Mouse (Mus musculus): ENCODE measurements around the gene Ppp2r1a. TPM values are rescaled to one million over a fixed set of nuclear protein-coding genes. Genes with fewer than 3 reads are reported as not detected.

Ppp2r1a gene
- 664 and 692 TPM in 2 replicates for polyA plus RNA-seq (2015; fragmentation: Nextera tagmentation; extraction: Ambion mirVana)

DNA sequence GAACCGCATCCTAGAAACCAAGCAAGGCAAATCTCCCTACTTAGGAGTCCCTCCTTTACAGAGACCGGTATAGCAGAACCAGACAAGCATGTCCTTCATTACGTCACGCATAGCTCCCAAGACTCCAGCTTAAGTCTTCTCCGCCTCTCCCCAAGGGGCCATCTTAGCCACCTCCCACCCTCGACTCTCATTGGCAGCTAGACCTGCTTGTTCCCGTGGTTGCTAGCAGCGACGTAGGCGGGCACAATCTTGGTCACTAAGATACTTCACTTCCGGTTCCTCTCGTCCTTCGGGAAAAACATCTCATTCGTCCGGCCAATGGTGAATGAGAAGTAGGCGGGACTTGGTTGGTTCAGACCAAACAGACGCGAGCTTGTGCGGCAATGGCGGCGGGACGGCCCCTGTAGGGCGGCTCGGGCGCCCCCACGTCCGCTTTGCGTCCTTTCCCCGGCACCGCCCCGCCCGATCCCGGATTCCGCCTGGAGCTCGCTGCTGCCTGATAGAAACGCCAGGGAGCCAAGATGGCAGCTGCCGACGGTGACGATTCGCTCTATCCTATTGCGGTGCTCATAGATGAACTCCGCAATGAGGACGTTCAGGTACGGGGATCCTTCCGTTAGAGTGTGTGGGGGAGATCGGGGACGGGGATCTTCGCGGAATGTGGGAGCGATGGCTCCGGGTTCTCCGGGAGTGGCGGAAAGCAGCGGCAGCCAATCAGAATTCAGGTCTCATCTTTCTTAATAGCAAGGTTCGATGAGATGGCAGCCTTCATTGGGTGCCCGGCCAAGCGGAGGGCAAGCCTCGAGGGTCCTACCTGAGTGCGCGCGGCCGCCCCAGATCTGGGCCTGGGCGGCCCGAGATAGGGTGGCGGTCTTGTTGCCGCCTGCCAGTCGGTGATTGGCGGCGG is at the start of gene Ppp2r1a:
TSS of gene Ppp2r1a (plus strand) at position 327 of the 907 bp plus-strand sequence.
- Histone ChIP-seq H3K4me2 (peak within 1 kb of the TSS; percentile 87), H3K9ac (peak within 1 kb of the TSS; percentile 83), H3K36me3 (no peaks in the 10 kb centered on the region), H3K4me3 (peak within 1 kb of the TSS; percentile 65), H3K27ac (replicated peaks) (peak within 1 kb of the TSS; percentile 97), H3K9me3 (no peaks in the 10 kb centered on the region), H3K27me3 (no peaks in the 10 kb centered on the region), H3K4me1 (replicated peaks) (peaks cover 49% of the 10 kb centered on the region)
- WGBS: under 1% methylated on average over 69 of the region's 69 CpGs
- peak; percentile 98 for ATAC-seq (ENCODE audit: low read depth)

DNA sequence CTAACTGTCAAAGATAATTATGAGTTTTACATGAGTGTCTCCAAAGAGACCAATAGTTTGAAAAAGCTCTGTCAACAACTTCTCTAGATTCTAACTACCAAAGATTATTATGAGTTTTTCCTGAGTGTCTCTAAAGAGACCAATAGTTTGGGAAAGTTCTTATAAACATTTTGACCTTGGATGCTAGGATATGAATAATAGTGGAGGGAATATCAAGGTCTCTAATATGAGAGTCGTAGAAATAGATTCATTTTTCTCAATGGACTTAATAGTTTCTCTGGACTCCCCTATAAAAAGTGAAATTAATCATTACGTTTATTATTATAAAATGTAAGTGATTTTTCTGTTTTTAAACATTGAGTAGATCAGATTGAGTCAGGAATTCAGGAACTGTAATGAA is 40.1 kb upstream of the Ppp2r1a start, which contains the start of gene Vmn1r231:
TSS of gene Vmn1r231 (minus strand) at position 101 of the 400 bp plus-strand sequence.
- H3K9ac ChIP-seq: no peak within 1 kb of the TSS
- H3K27me3 ChIP-seq: no peaks in the 10 kb centered on the region
- H3K4me3 ChIP-seq: no peak within 1 kb of the TSS
- no peaks in the 10 kb centered on the region for H3K36me3 ChIP-seq
- WGBS: 71% methylated on average over 2 of the region's 2 CpGs
- H3K4me1 ChIP-seq (replicated peaks): no peaks in the 10 kb centered on the region
- peaks cover 4% of the 10 kb centered on the region; the same call in 1 of the 2 replicates for H3K9me3 ChIP-seq
- no peak for ATAC-seq (ENCODE audit: low read depth)
- no peak within 1 kb of the TSS for H3K4me2 ChIP-seq
- H3K27ac ChIP-seq (replicated peaks): no peak within 1 kb of the TSS

- Histone ChIP-seq H3K4me3 (no peak within 1 kb of the TSS), H3K9me3 (no peaks in the 10 kb centered on the region), H3K27me3 (no peaks in the 10 kb centered on the region), H3K36me3 (no peaks in the 10 kb centered on the region), H3K27ac (replicated peaks) (no peak within 1 kb of the TSS), H3K4me2 (no peak within 1 kb of the TSS), H3K9ac (no peak within 1 kb of the TSS), H3K4me1 (replicated peaks) (no peaks in the 10 kb centered on the region)
- WGBS: 55% methylated on average over 1 of the region's 1 CpGs
- ATAC-seq (ENCODE audit: low read depth): no peak
Measured at GRCm38 (mm10) chr17:20919614-20920013, 25.5 kb upstream of the Ppp2r1a start, which contains the start of gene Vmn1r232. TSS of gene Vmn1r232 (minus strand) at chr17:20919714.

DNA sequence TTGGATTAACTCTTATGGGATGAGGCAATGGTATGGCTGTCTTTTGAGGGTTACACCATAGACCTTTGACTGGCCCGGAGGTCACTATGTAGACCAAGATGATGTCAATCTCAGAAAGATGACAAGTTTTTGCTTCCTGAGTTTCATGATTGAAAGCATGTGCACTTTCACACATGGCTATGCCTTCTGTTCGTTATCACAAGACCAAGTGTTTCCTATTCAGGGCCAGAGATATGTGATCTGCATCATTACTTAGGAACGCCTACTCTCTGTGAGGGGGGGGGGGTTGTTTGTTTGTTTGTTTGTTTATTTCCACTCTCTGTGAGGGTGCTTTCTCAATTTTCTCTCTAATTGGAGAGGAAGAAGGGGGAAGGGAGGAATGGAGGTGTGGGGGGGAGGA is 885 bp upstream of the Ppp2r1a start:
- ATAC-seq (ENCODE audit: low read depth): peak; percentile 3
- Histone ChIP-seq H3K27me3 (no peaks in the 10 kb centered on the region), H3K9ac (peak overlapping the region; percentile 72), H3K4me3 (peak overlapping the region; percentile 65), H3K36me3 (no peaks in the 10 kb centered on the region), H3K9me3 (no peaks in the 10 kb centered on the region), H3K4me2 (peak overlapping the region; percentile 64), H3K4me1 (replicated peaks) (peaks cover 39% of the 10 kb centered on the region), H3K27ac (replicated peaks) (peak overlapping the region; percentile 95)
- 46% methylated on average over 3 of the region's 3 CpGs for WGBS

DNA sequence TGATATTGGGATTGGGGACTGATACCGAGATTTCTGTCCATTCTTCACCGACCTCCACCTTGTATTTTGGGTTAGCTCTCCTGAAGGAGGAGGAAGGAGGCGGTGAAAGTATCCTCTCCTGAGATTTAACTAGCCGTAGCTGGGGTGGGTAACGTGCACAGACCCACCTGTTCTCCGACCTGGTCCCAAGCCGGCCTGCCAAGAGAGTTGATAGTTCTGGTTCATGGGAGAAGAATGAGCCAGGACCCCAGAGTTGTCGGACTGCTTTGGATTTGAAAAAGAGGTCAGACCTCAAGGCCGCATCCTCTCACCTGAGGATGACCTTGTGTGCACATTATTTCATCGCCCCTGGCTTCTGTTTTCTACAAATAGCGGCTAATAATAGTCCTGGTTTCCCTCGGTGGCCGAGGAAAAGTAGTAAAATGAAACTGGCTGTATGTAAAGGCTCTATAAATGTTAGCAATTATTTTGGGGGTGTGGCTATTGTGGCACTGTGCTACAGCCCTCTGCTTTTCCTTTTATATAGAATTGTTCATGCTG is 985 bp downstream of the Ppp2r1a start:
- H3K27me3 ChIP-seq: no peaks in the 10 kb centered on the region
- 0 out of 2 replicates have a peak, but pooled peaks have one; percentile 1 for ATAC-seq (ENCODE audit: low read depth)
- 1% methylated on average over 13 of the region's 13 CpGs for WGBS

GRCm38 (mm10) chr17:20946636-20947035 is 1.5 kb downstream of the Ppp2r1a start:
- Histone ChIP-seq H3K9me3 (no peaks in the 10 kb centered on the region), H3K27me3 (no peaks in the 10 kb centered on the region), H3K27ac (replicated peaks) (peak overlapping the region; percentile 97), H3K4me2 (peak overlapping the region; percentile 87), H3K4me3 (peak overlapping the region; percentile 65), H3K9ac (peak overlapping the region; percentile 83), H3K36me3 (peaks cover 4% of the 10 kb centered on the region), H3K4me1 (replicated peaks) (peaks cover 50% of the 10 kb centered on the region)
- no peak for ATAC-seq (ENCODE audit: low read depth)

More for the DNA sequence above, 985 bp downstream of the Ppp2r1a start:
- peaks cover 50% of the 10 kb centered on the region for H3K4me1 ChIP-seq (replicated peaks)
- peaks cover under 1% of the 10 kb centered on the region; the same call in 1 of the 2 replicates for H3K36me3 ChIP-seq
- no peaks in the 10 kb centered on the region for H3K9me3 ChIP-seq
- peak overlapping the region; percentile 87 for H3K4me2 ChIP-seq
- H3K4me3 ChIP-seq: peak overlapping the region; percentile 65
- H3K27ac ChIP-seq (replicated peaks): peak overlapping the region; percentile 97
- H3K9ac ChIP-seq: peak overlapping the region; percentile 83

DNA sequence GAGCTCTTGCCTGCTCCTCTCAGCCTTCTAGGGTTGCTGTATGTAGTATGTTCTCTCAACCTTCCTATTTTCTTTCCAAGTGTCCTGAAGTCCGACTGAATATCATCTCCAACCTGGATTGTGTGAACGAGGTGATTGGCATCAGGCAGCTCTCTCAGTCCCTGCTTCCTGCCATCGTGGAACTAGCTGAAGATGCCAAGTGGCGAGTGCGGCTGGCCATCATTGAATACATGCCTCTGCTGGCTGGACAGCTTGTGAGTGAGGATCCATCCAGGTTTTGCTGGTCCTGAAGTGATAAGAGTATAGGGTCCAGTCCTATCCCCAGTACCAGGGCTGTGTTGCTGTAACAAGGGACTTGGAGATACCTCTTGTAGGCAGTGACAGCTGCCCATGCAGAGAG is 15.3 kb downstream of the Ppp2r1a start:
- WGBS: 95% methylated on average over 5 of the region's 5 CpGs
- no peak for ATAC-seq (ENCODE audit: low read depth)
- Histone ChIP-seq H3K4me3 (no peak overlapping the region), H3K27me3 (no peaks in the 10 kb centered on the region), H3K9me3 (no peaks in the 10 kb centered on the region), H3K27ac (replicated peaks) (no peak overlapping the region), H3K9ac (no peak overlapping the region), H3K36me3 (peaks cover 100% of the 10 kb centered on the region), H3K4me2 (no peak overlapping the region), H3K4me1 (replicated peaks) (no peaks in the 10 kb centered on the region)

DNA sequence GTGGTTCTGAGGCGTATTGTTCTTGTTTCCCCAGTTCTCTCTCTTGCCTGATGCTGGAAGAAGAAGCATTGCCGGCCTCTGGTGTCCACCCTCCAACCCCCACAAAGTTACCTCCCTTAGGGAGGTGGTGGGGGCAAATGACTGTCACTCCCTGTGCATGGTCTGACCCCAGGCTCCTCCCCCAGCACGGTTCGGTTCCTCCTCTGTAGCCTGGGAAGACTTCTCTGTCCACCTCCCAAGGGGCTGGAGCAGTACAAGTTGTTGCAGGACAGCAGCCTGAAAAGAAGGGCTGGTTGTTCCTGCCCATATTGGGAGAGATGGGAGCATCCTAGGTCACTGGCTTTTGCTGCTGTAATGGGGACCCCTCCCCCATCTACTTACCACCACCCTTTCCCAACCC is 20.3 kb downstream of the Ppp2r1a start:
- Histone ChIP-seq H3K27ac (replicated peaks) (no peak overlapping the region), H3K9me3 (no peaks in the 10 kb centered on the region), H3K4me2 (no peak overlapping the region), H3K4me1 (replicated peaks) (no peaks in the 10 kb centered on the region), H3K9ac (no peak overlapping the region), H3K4me3 (no peak overlapping the region), H3K36me3 (peaks cover 97% of the 10 kb centered on the region), H3K27me3 (no peaks in the 10 kb centered on the region)
- 88% methylated on average over 4 of the region's 4 CpGs for WGBS
- no peak for ATAC-seq (ENCODE audit: low read depth)

GRCm38 (mm10) chr17:20966681-20967080 is 21.6 kb downstream of the Ppp2r1a start:
- no peak overlapping the region for H3K4me2 ChIP-seq
- no peak for ATAC-seq (ENCODE audit: low read depth)

GRCm38 (mm10) chr17:20993716-20994115 is 48.6 kb downstream of the Ppp2r1a start:
- Histone ChIP-seq H3K4me3 (no peak overlapping the region), H3K4me2 (no peak overlapping the region), H3K4me1 (replicated peaks) (no peaks in the 10 kb centered on the region), H3K9ac (no peak overlapping the region), H3K9me3 (no peaks in the 10 kb centered on the region), H3K27ac (replicated peaks) (no peak overlapping the region), H3K27me3 (no peaks in the 10 kb centered on the region), H3K36me3 (no peaks in the 10 kb centered on the region)
- 85% methylated on average over 2 of the region's 2 CpGs for WGBS
- ATAC-seq (ENCODE audit: low read depth): no peak

More at GRCm38 (mm10) chr17:20966681-20967080, 21.6 kb downstream of the Ppp2r1a start:
- H3K4me1 ChIP-seq (replicated peaks): no peaks in the 10 kb centered on the region
- no peak overlapping the region for H3K9ac ChIP-seq
- no peak overlapping the region for H3K4me3 ChIP-seq
- no peaks in the 10 kb centered on the region for H3K27me3 ChIP-seq
- no peaks in the 10 kb centered on the region for H3K9me3 ChIP-seq
- no peak overlapping the region for H3K27ac ChIP-seq (replicated peaks)
- peaks cover 89% of the 10 kb centered on the region for H3K36me3 ChIP-seq

- ATAC-seq (ENCODE audit: low read depth): no peak
- H3K9me3 ChIP-seq: no peaks in the 10 kb centered on the region
- no peaks in the 10 kb centered on the region for H3K27me3 ChIP-seq
- H3K4me3 ChIP-seq: no peak within 1 kb of the TSS
- no peak within 1 kb of the TSS for H3K27ac ChIP-seq (replicated peaks)
- H3K36me3 ChIP-seq: no peaks in the 10 kb centered on the region
- H3K4me1 ChIP-seq (replicated peaks): no peaks in the 10 kb centered on the region
- no peak within 1 kb of the TSS for H3K4me2 ChIP-seq
- H3K9ac ChIP-seq: no peak within 1 kb of the TSS
Measured at GRCm38 (mm10) chr17:20996364-20996763, 51.3 kb downstream of the Ppp2r1a start, which contains the start of gene Vmn1r233. TSS of gene Vmn1r233 (minus strand) at chr17:20996464.

Data from neural tube, embryonic 13.5 days (tissue).